Mouse (Mus musculus) CH12.LX (cell line): ENCODE results near the gene Ikzf4.

Experiments
- CTCF ChIP-seq, 2 experiments: IDR thresholded peaks in 1 of 2; conservative IDR thresholded peaks in 1 of 2; 2 replicates each; pipeline ENCODE4 v1.5.1; 2011 to 2012; ENCODE audit warnings: low read depth in 2 of 2, low read length in 2 of 2, improper control_type of control experiment in 1 of 2, inconsistent platforms in 1 of 2, mild to moderate bottlenecking in 1 of 2, moderate library complexity in 1 of 2
- ETS1 ChIP-seq: conservative IDR thresholded peaks from 2 replicates; pipeline ENCODE4 v1.6.1; 2012; ENCODE audit warnings: low read depth, mild to moderate bottlenecking, inconsistent platforms, low read length, improper control_type of control experiment, moderate library complexity
- MAX ChIP-seq: IDR thresholded peaks from 2 replicates; pipeline ENCODE4 v1.6.1; 2011; ENCODE audit warnings: low read length, improper control_type of control experiment
- MAZ ChIP-seq: IDR thresholded peaks from 2 replicates; pipeline ENCODE4 v1.6.1; 2012; ENCODE audit warnings: low read depth, mild to moderate bottlenecking, inconsistent platforms, low read length, improper control_type of control experiment, moderate library complexity
- POLR2A ChIP-seq: IDR thresholded peaks from 2 replicates; pipeline ENCODE4 v1.6.1; 2011; ENCODE audit warnings: low read depth, mild to moderate bottlenecking, improper control_type of control experiment, low read length

DNA sequence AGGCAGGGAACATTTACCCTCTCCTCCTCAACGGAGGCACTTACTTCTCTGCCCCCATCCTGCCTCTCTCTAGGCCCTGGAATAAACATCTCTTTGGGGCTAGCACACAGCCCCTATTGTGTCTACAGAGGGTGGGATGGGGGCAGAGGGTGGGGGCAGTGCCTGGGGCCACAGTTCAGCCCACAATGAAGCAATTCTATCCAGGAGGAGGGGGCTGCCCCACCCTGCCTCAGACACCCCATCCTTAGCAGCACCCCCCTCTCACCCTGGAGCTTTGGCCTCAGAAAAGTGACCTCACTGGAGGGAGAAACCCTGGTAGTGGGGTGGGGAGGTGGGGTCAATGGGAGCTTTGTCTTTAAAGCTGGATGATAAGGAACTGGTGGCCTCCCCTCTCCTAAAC, 59.2 kb downstream of the Ikzf4 start:
- TF ChIP-seq POLR2A, result no peak
- TF ChIP-seq MAZ, result no peak
- TF ChIP-seq CTCF (conservative IDR thresholded peaks at IDR 0.05 in 1 of 2, IDR thresholded peaks at IDR 0.05 in 1 of 2; ENCODE audit: low read depth in 2 of 2, low read length in 2 of 2), result no peak
- no peak for TF ChIP-seq ETS1
- TF ChIP-seq MAX, result no peak
